Mouse (Mus musculus) midbrain, embryonic 15.5 days (tissue): ENCODE measurements around the gene Gm43191. TPM values are rescaled to one million over a fixed set of nuclear protein-coding genes. Genes with fewer than 3 reads are reported as not detected.
"Not testable (repeated sequence)": the region's sequence is repeated elsewhere in the genome, so short reads cannot be mapped to it uniquely, and the experiment has no call there.

Experiments
- ATAC-seq: fragments of 200-750 bp; cut with Nextera tagmentation; replicated peaks from 2 replicates; pipeline ENCODE4 v1.8.0; 2017; ENCODE audit warnings: moderate TSS enrichment
- H3K27ac ChIP-seq: fragments of 300-500 bp; sonication (generic); 2 replicates; pipeline ENCODE4 v1.5.1; 2015; ENCODE audit warnings: mild to moderate bottlenecking, inconsistent platforms
- H3K27me3 ChIP-seq: fragments of 300-500 bp; sonication (generic); replicated peaks from 2 replicates; pipeline ENCODE4 v1.6.1; 2015; ENCODE audit warnings: inconsistent platforms
- H3K36me3 ChIP-seq: fragments of 300-500 bp; sonication (generic); replicated peaks from 2 replicates; pipeline ENCODE4 v1.6.1; 2015; ENCODE audit warnings: inconsistent platforms
- H3K4me1 ChIP-seq: fragments of 300-500 bp; sonication (generic); 2 replicates; pipeline ENCODE4 v1.6.1; 2015; ENCODE audit warnings: inconsistent platforms
- H3K4me2 ChIP-seq: fragments of 300-500 bp; sonication (generic); 2 replicates; pipeline ENCODE4 v1.6.1; 2015; ENCODE audit warnings: inconsistent platforms, mild to moderate bottlenecking, moderate library complexity
- H3K4me3 ChIP-seq: fragments of 300-500 bp; sonication (generic); 2 replicates; pipeline ENCODE4 v1.5.1; 2015; ENCODE audit warnings: mild to moderate bottlenecking, inconsistent platforms
- H3K9ac ChIP-seq: fragments of 300-500 bp; sonication (generic); 2 replicates; pipeline ENCODE4 v1.6.1; 2015; ENCODE audit warnings: mild to moderate bottlenecking, inconsistent platforms
- H3K9me3 ChIP-seq: fragments of 300-500 bp; sonication (generic); 2 replicates; pipeline ENCODE4 v1.6.1; 2016; ENCODE audit warnings: inconsistent platforms
- WGBS: fragments of 180-500 bp; shearing (Covaris S2); methylation state at CpG from one replicate; pipeline ENCODE4 v1.1.7; 2015; ENCODE audit warnings: mixed read lengths; 5-methylcytosine and 5-hydroxymethylcytosine counted together
- polyA plus RNA-seq: library from polyadenylated mRNA; unstranded; fragments of >200 nt; fragmentation: Nextera tagmentation; extraction: Ambion mirVana; gene quantifications from 2 replicates; pipeline ENCODE4 v1.2.1, GENCODE M21; 2015

Gm43191 gene
- polyA plus RNA-seq, 1 experiment from 2014 or later = not detected

- ATAC-seq = no peak
- no peak overlapping the region for H3K27ac ChIP-seq
- no peaks in the 10 kb centered on the region for H3K36me3 ChIP-seq
- no peak overlapping the region for H3K9ac ChIP-seq
- 92% methylated on average over 5 of the region's 5 CpGs for WGBS
- H3K4me3 ChIP-seq = no peak overlapping the region
- no peak overlapping the region for H3K4me2 ChIP-seq
- H3K9me3 ChIP-seq = no peaks in the 10 kb centered on the region
- H3K4me1 ChIP-seq = no peaks in the 10 kb centered on the region
- H3K27me3 ChIP-seq = no peaks in the 10 kb centered on the region
Observed at GRCm38 (mm10) chr3:116703835-116704234, 22.8 kb upstream of the Gm43191 start.

GRCm38 (mm10) chr3:116702647-116703272 is 21.7 kb upstream of the Gm43191 start:
- no peak for ATAC-seq
- WGBS = 91% methylated on average over 1 of the region's 1 CpGs
- Histone ChIP-seq H3K36me3 (no peaks in the 10 kb centered on the region), H3K9ac (no peak overlapping the region), H3K9me3 (no peaks in the 10 kb centered on the region), H3K27me3 (no peaks in the 10 kb centered on the region), H3K27ac (no peak overlapping the region), H3K4me3 (no peak overlapping the region), H3K4me1 (no peaks in the 10 kb centered on the region), H3K4me2 (no peak overlapping the region)

GRCm38 (mm10) chr3:116701601-116702000 is 20.5 kb upstream of the Gm43191 start:
- Histone ChIP-seq H3K36me3 (no peaks in the 10 kb centered on the region), H3K4me3 (no peak overlapping the region), H3K9me3 (no peaks in the 10 kb centered on the region), H3K4me1 (no peaks in the 10 kb centered on the region), H3K4me2 (no peak overlapping the region), H3K27me3 (no peaks in the 10 kb centered on the region), H3K27ac (no peak overlapping the region), H3K9ac (no peak overlapping the region)
- ATAC-seq = no peak
- 98% methylated on average over 4 of the region's 4 CpGs for WGBS

- H3K4me3 ChIP-seq = no peak overlapping the region
- ATAC-seq = no peak
Observed at GRCm38 (mm10) chr3:116698786-116699185, 17.7 kb upstream of the Gm43191 start.

GRCm38 (mm10) chr3:116695666-116695985 is 14.6 kb upstream of the Gm43191 start:
- Histone ChIP-seq H3K4me1 (no peaks in the 10 kb centered on the region), H3K4me2 (no peak overlapping the region), H3K27ac (no peak overlapping the region), H3K36me3 (no peaks in the 10 kb centered on the region), H3K4me3 (no peak overlapping the region), H3K27me3 (no peaks in the 10 kb centered on the region), H3K9me3 (no peaks in the 10 kb centered on the region), H3K9ac (no peak overlapping the region)
- no peak for ATAC-seq
- 95% methylated on average over 2 of the region's 2 CpGs for WGBS

More at GRCm38 (mm10) chr3:116698786-116699185, 17.7 kb upstream of the Gm43191 start:
- no peaks in the 10 kb centered on the region for H3K9me3 ChIP-seq
- no peak overlapping the region for H3K27ac ChIP-seq
- no peaks in the 10 kb centered on the region for H3K4me1 ChIP-seq
- no peak overlapping the region for H3K4me2 ChIP-seq
- H3K9ac ChIP-seq = no peak overlapping the region
- no peaks in the 10 kb centered on the region for H3K27me3 ChIP-seq
- H3K36me3 ChIP-seq = no peaks in the 10 kb centered on the region
- 66% methylated on average over 2 of the region's 2 CpGs for WGBS

- H3K9me3 ChIP-seq = no peaks in the 10 kb centered on the region
Observed at GRCm38 (mm10) chr3:116694955-116695665, 14.1 kb upstream of the Gm43191 start.

GRCm38 (mm10) chr3:116694312-116694711 is 13.3 kb upstream of the Gm43191 start:
- Histone ChIP-seq H3K9ac (no peak overlapping the region), H3K36me3 (no peaks in the 10 kb centered on the region), H3K27ac (no peak overlapping the region), H3K27me3 (no peaks in the 10 kb centered on the region), H3K4me2 (no peak overlapping the region), H3K4me1 (no peaks in the 10 kb centered on the region), H3K9me3 (no peaks in the 10 kb centered on the region), H3K4me3 (no peak overlapping the region)
- 95% methylated on average over 3 of the region's 3 CpGs for WGBS
- ATAC-seq = no peak

More at GRCm38 (mm10) chr3:116694955-116695665, 14.1 kb upstream of the Gm43191 start:
- no peak for ATAC-seq
- WGBS = 90% methylated on average over 8 of the region's 8 CpGs
- Histone ChIP-seq H3K27me3 (no peaks in the 10 kb centered on the region), H3K9ac (no peak overlapping the region), H3K4me3 (no peak overlapping the region), H3K36me3 (no peaks in the 10 kb centered on the region), H3K4me1 (no peaks in the 10 kb centered on the region), H3K4me2 (no peak overlapping the region), H3K27ac (no peak overlapping the region)

GRCm38 (mm10) chr3:116664281-116664680 is 16.8 kb downstream of the Gm43191 start:
- not testable (repeated sequence) for ATAC-seq, H3K9me3 ChIP-seq, H3K4me3 ChIP-seq, H3K4me2 ChIP-seq, H3K9ac ChIP-seq, H3K27me3 ChIP-seq, H3K27ac ChIP-seq, H3K36me3 ChIP-seq
- peaks cover 25% of the 10 kb centered on the region for H3K4me1 ChIP-seq
- 94% methylated on average over 9 of the region's 9 CpGs for WGBS

- Histone ChIP-seq H3K27ac (peak within 1 kb of the TSS; percentile 93), H3K4me2 (peak within 1 kb of the TSS; percentile 68), H3K9ac (peak within 1 kb of the TSS; percentile 73), H3K27me3 (no peaks in the 10 kb centered on the region), H3K4me1 (peaks cover 30% of the 10 kb centered on the region), H3K9me3 (no peaks in the 10 kb centered on the region), H3K36me3 (no peaks in the 10 kb centered on the region), H3K4me3 (peak within 1 kb of the TSS; percentile 58)
- WGBS = under 1% methylated on average over 39 of the region's 39 CpGs
- ATAC-seq = peak; percentile 99
Observed at GRCm38 (mm10) chr3:116662463-116662863, 18.6 kb downstream of the Gm43191 start, which contains the start of gene Mfsd14a. TSS of gene Mfsd14a (minus strand) at chr3:116662677.

- Histone ChIP-seq H3K4me1 (peaks cover 30% of the 10 kb centered on the region), H3K9ac (peak overlapping the region; percentile 73), H3K9me3 (no peaks in the 10 kb centered on the region), H3K4me3 (peak overlapping the region; percentile 58), H3K36me3 (no peaks in the 10 kb centered on the region), H3K27ac (peak overlapping the region; percentile 93), H3K27me3 (no peaks in the 10 kb centered on the region), H3K4me2 (peak overlapping the region; percentile 68)
- ATAC-seq = peak; percentile 91
- WGBS = under 1% methylated on average over 61 of the region's 68 CpGs
Observed at GRCm38 (mm10) chr3:116661870-116662414, 19.1 kb downstream of the Gm43191 start.

- 6% methylated on average over 16 of the region's 16 CpGs for WGBS
- Histone ChIP-seq H3K4me1 (peaks cover 34% of the 10 kb centered on the region), H3K9me3 (no peaks in the 10 kb centered on the region), H3K27ac (peak overlapping the region; percentile 93), H3K36me3 (no peaks in the 10 kb centered on the region), H3K27me3 (no peaks in the 10 kb centered on the region), H3K4me3 (peak overlapping the region; percentile 58), H3K9ac (peak overlapping the region; percentile 73), H3K4me2 (peak overlapping the region; percentile 68)
- ATAC-seq = no peak; the same call in 1 of the 2 replicates
Observed at GRCm38 (mm10) chr3:116661288-116661869, 19.7 kb downstream of the Gm43191 start.

- ATAC-seq = no peak
- H3K9ac ChIP-seq = no peak overlapping the region
- WGBS = 82% methylated on average over 13 of the region's 13 CpGs
- H3K4me2 ChIP-seq = no peak overlapping the region
- H3K9me3 ChIP-seq = no peaks in the 10 kb centered on the region
- no peak overlapping the region for H3K27ac ChIP-seq
- no peaks in the 10 kb centered on the region for H3K36me3 ChIP-seq
- H3K4me1 ChIP-seq = peaks cover 34% of the 10 kb centered on the region
- no peak overlapping the region for H3K4me3 ChIP-seq
- no peaks in the 10 kb centered on the region for H3K27me3 ChIP-seq
Observed at GRCm38 (mm10) chr3:116659856-116660430, 21.1 kb downstream of the Gm43191 start.
